Mouse (Mus musculus) embryonic fibroblast, embryonic 13.5 days (primary cell): ENCODE measurements around the gene Prpsap2. TPM values are rescaled to one million over a fixed set of nuclear protein-coding genes. Genes with fewer than 3 reads are reported as not detected.

Source experiments
- H3K27ac ChIP-seq: 2 replicates; pipeline ENCODE4 v1.5.1; 2012; ENCODE audit warnings: low read length, control low read depth, inconsistent platforms; ENCODE audit not compliant: insufficient read depth
- H3K4me1 ChIP-seq: 2 replicates; pipeline ENCODE4 v1.6.1; 2011; ENCODE audit warnings: low read length; ENCODE audit not compliant: control insufficient read depth, insufficient read depth
- H3K4me3 ChIP-seq: 2 replicates; pipeline ENCODE4 v1.5.1; 2011; ENCODE audit warnings: mild to moderate bottlenecking, control low read depth, low read length; ENCODE audit not compliant: insufficient read depth
- CTCF ChIP-seq: IDR thresholded peaks from 2 replicates; pipeline ENCODE4 v1.5.1; 2011; ENCODE audit warnings: mild to moderate bottlenecking, control low read depth, low read length, moderate library complexity, borderline replicate concordance; ENCODE audit not compliant: insufficient read depth
- POLR2A ChIP-seq: IDR thresholded peaks from 2 replicates; pipeline ENCODE4 v1.6.1; 2011; ENCODE audit warnings: low read depth, mild to moderate bottlenecking, control low read depth, low read length, moderate library complexity
- polyA plus RNA-seq: library from polyadenylated mRNA; stranded (reverse); fragments of >200 nt; gene quantifications from 2 replicates; pipeline ENCODE4 v1.2.4, GENCODE M21; 2011; ENCODE audit warnings: low read depth; ENCODE audit not compliant: missing spikeins, insufficient read length

Prpsap2 gene
- polyA plus RNA-seq, 1 experiment, result 23.3 TPM

GRCm38 (mm10) chr11:61745781-61746180, 16.1 kb downstream of the Prpsap2 start:
- no peak overlapping the region for H3K4me3 ChIP-seq
- no peak for TF ChIP-seq CTCF
- TF ChIP-seq POLR2A, result no peak
- no peak overlapping the region for H3K27ac ChIP-seq
- H3K4me1 ChIP-seq, result no peaks in the 10 kb centered on the region

- no peak overlapping the region for H3K4me3 ChIP-seq
- H3K4me1 ChIP-seq, result no peaks in the 10 kb centered on the region
- no peak overlapping the region for H3K27ac ChIP-seq
- TF ChIP-seq CTCF, result no peak
- no peak for TF ChIP-seq POLR2A
These were observed 17.4 kb downstream of the Prpsap2 start for GRCm38 (mm10) chr11:61744460-61744859.

- no peaks in the 10 kb centered on the region for H3K4me1 ChIP-seq
- H3K27ac ChIP-seq, result no peak overlapping the region
- no peak overlapping the region for H3K4me3 ChIP-seq
- TF ChIP-seq CTCF (no peak), POLR2A (no peak)
These were observed 18.1 kb downstream of the Prpsap2 start for GRCm38 (mm10) chr11:61743768-61744167.

DNA sequence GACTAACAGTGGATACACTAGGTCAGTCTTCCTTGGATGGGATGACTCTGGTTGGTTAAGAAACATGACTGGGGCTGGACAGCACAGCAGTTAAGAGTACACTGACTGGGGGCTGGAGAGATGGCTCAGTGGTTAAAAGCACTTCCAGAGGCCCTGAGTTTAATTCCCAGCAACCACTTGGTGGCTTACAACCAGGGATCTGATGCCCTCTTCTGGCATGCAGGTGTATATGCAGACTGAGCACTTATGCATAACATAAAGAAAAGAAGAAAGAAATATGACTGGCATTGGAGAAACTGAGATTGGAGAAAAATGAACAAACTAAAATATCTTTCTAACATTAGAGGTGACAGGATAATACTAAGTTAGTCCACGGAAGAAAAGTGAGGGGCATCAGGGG, 21.4 kb downstream of the Prpsap2 start:
- no peak overlapping the region for H3K27ac ChIP-seq
- TF ChIP-seq POLR2A (no peak), CTCF (no peak)
- no peak overlapping the region for H3K4me3 ChIP-seq
- no peaks in the 10 kb centered on the region for H3K4me1 ChIP-seq

- no peak for TF ChIP-seq CTCF
- no peak for TF ChIP-seq POLR2A
- Histone ChIP-seq H3K4me1 (no peaks in the 10 kb centered on the region), H3K27ac (no peak overlapping the region), H3K4me3 (no peak overlapping the region)
These were observed 24.6 kb downstream of the Prpsap2 start for GRCm38 (mm10) chr11:61737290-61737689.

DNA sequence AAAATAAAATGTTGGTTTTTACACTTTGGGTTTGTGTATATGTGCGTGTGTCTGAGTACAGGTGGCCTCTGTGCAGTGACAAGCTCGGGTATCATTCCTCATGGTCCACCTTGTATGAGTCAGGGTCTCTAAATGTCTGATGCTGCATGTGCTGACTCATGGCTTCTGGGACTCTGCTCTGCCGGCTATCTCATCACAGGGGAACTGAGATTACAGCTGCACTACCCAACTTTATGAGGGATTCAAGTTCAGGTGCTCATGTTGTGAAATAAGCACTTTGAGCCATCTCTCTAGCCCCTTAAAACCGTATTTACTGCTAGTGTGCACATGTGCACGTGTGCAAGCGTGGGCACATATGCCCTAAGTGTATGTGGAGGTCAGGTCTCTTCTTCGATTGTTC, 29.2 kb downstream of the Prpsap2 start:
- TF ChIP-seq POLR2A (no peak), CTCF (no peak)
- Histone ChIP-seq H3K27ac (no peak overlapping the region), H3K4me1 (no peaks in the 10 kb centered on the region), H3K4me3 (no peak overlapping the region)

GRCm38 (mm10) chr11:61728037-61728436, 33.9 kb downstream of the Prpsap2 start:
- H3K4me3 ChIP-seq, result no peak overlapping the region
- H3K4me1 ChIP-seq, result no peaks in the 10 kb centered on the region
- TF ChIP-seq POLR2A (no peak), CTCF (no peak)
- no peak overlapping the region for H3K27ac ChIP-seq

- no peak overlapping the region for H3K4me3 ChIP-seq
- no peak for TF ChIP-seq CTCF
- no peak for TF ChIP-seq POLR2A
- H3K4me1 ChIP-seq, result no peaks in the 10 kb centered on the region
- no peak overlapping the region for H3K27ac ChIP-seq
These were observed 39.8 kb downstream of the Prpsap2 start for GRCm38 (mm10) chr11:61722077-61722476.

DNA sequence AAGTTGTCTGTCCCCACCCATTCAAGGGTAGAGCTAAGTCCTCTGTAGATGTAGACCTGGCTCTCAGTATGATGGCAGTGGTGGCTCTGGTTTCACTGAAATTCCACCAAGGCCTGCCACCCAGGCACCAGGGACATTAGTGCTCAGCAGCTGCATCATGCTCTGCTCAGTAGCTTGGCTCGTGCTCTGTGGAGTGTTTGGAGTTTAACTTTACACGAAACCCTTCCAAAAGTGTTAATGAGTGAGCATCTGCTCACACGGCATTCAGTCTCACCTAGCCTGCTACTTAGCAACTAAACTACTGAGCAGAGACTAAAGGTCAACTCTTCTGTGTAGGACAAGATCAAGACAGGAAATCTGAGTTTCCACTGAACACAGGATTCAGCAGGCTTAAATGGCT, 41.3 kb downstream of the Prpsap2 start, which contains the start of gene Slc5a10:
Slc5a10 (minus strand) TSS at position 191 of the 400 bp plus-strand sequence.
- Histone ChIP-seq H3K4me3 (no peak within 1 kb of the TSS), H3K4me1 (no peaks in the 10 kb centered on the region), H3K27ac (no peak within 1 kb of the TSS)
- no peak for TF ChIP-seq POLR2A
- no peak for TF ChIP-seq CTCF

- Histone ChIP-seq H3K4me1 (no peaks in the 10 kb centered on the region), H3K4me3 (no peak overlapping the region), H3K27ac (no peak overlapping the region)
- TF ChIP-seq CTCF (no peak), POLR2A (no peak)
These were observed 42.1 kb downstream of the Prpsap2 start for GRCm38 (mm10) chr11:61719826-61720225.

- no peak for TF ChIP-seq CTCF
- no peak for TF ChIP-seq POLR2A
- H3K4me1 ChIP-seq, result no peaks in the 10 kb centered on the region
- H3K27ac ChIP-seq, result no peak overlapping the region
- H3K4me3 ChIP-seq, result no peak overlapping the region
These were observed 42.5 kb downstream of the Prpsap2 start for GRCm38 (mm10) chr11:61719387-61719786.

- TF ChIP-seq POLR2A, result no peak
- no peak for TF ChIP-seq CTCF
- Histone ChIP-seq H3K27ac (no peak overlapping the region), H3K4me3 (no peak overlapping the region), H3K4me1 (no peaks in the 10 kb centered on the region)
These were observed 43.9 kb downstream of the Prpsap2 start for GRCm38 (mm10) chr11:61717990-61718389.
